8 mouse cellular contexts compared by ENCODE assay signal in the genomic region with DNA sequence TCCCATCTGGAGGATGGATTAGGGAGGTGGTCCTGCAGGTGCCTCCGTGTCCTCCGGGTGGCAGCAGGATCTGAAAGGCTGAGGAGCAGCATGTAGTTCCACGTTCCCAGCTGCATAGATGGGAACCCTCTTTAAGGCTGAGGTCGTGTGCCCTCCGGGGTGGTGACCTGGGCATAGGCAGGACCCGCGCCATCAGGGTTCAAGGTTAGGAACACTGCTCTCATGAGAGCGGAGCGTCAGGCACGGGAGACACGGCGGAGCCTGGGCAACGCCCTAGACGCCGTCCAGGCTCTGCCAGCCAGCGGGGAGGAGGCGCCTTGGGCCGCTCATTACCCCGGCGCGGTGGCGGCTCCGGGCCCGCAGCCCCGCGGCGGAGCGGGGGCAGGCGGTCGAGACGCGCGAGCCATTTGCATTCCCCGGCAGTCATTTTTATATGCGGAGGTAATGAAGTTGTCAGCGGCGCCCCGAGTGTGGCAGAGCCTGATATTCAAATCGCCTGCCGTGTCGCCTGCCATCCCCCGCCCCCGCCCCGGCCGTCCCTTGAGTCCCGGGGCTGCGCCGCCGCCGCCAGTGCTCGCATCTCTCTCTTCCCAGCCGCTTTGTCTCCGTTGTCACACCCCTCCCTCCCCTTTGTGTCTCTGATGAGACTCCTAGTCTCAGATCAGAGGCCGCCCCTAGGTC.
DNase-seq lines count a peak whose midpoint lies in the region; ATAC-seq and TF ChIP-seq lines count a peak whose summit lies in the region.

No protein-coding gene starts in this region.

- TF ChIP-seq EP300 in ES-Bruce4 (IDR thresholded peaks at IDR 0.05; ENCODE audit: insufficient read depth, low read depth, low read length): no peak

- peak overlapping the region; percentile 93 for H3K4me3 ChIP-seq in ES-Bruce4 (ENCODE audit: low read depth, low read length)
- H3K4me3 ChIP-seq in bone marrow macrophage, adult 2 months (ENCODE audit: insufficient read depth, low read length): peak overlapping the region; percentile 62
- peak overlapping the region; percentile 65 for H3K4me3 ChIP-seq in forebrain, embryonic 10.5 days
- peak overlapping the region; percentile 68 for H3K4me3 ChIP-seq in layer of hippocampus, adult 2 months
- H3K4me3 ChIP-seq in neural tube, embryonic 13.5 days: peak overlapping the region; percentile 53

- H3K9me3 ChIP-seq in ES-Bruce4 (replicated peaks; ENCODE audit: control insufficient read depth, insufficient read depth, low read length, poor library complexity, severe bottlenecking): no peaks in the 10 kb centered on the region
- H3K9me3 ChIP-seq in forebrain, embryonic 10.5 days: no peaks in the 10 kb centered on the region
- H3K9me3 ChIP-seq in neural tube, embryonic 13.5 days: no peaks in the 10 kb centered on the region

- H3K9ac ChIP-seq in ES-Bruce4 (ENCODE audit: low read depth, poor library complexity, severe bottlenecking): peak overlapping the region; percentile 20
- H3K9ac ChIP-seq in neural tube, embryonic 13.5 days: peak overlapping the region; percentile 80

- peak overlapping the region; percentile 83 for H3K4me2 ChIP-seq in neural tube, embryonic 13.5 days

- H3K27me3 ChIP-seq in ES-Bruce4 (ENCODE audit: control insufficient read depth, insufficient read depth, low read length, poor library complexity, severe bottlenecking): no peaks in the 10 kb centered on the region
- H3K27me3 ChIP-seq in forebrain, embryonic 10.5 days (ENCODE audit: poor library complexity, severe bottlenecking): peaks cover 48% of the 10 kb centered on the region
- H3K27me3 ChIP-seq in neural tube, embryonic 13.5 days: no peaks in the 10 kb centered on the region

- peak; percentile 61 for DNase-seq in forebrain, embryonic 10.5 days (ENCODE audit: extremely low spot score, low spot score)
- DNase-seq in heart, postnatal 36 days: peak; percentile 39 to 62
- peak; percentile 43 to 44 for DNase-seq in layer of hippocampus, adult 2 months (ENCODE audit: low spot score in 2 of 2)
- DNase-seq in lung, adult 18-20 months: peak; percentile 52 to 63
- peak; percentile 25 to 27 for DNase-seq in thymus, postnatal 36 days

- ATAC-seq in neural tube, embryonic 13.5 days (ENCODE audit: low read depth): peak; percentile 87

- WGBS in forebrain, embryonic 10.5 days: under 1% methylated on average over 53 of the region's 54 CpGs
- WGBS in neural tube, embryonic 13.5 days: under 1% methylated on average over 54 of the region's 54 CpGs

- TF ChIP-seq CTCF in ES-Bruce4 (IDR thresholded peaks at IDR 0.05; ENCODE audit: low read depth, low read length): peak; percentile 56
- no peak for TF ChIP-seq CTCF in bone marrow macrophage, adult 2 months (IDR thresholded peaks at IDR 0.05; ENCODE audit: low read depth, low read length)
- TF ChIP-seq CTCF in layer of hippocampus, adult 2 months (conservative IDR thresholded peaks at IDR 0.05): peak; percentile 83

- intact Hi-C loops in heart, postnatal 36 days (cut with DNase I): loop anchor here (5.0 kb wide), 1 partner anchor 110 kb away; no protein-coding TSS in a partner anchor

- no peak overlapping the region for H3K27ac ChIP-seq in ES-Bruce4 (ENCODE audit: insufficient read depth, low read length)
- no peak overlapping the region for H3K27ac ChIP-seq in bone marrow macrophage, adult 2 months (ENCODE audit: insufficient read depth, low read depth, low read length)
- H3K27ac ChIP-seq in forebrain, embryonic 10.5 days: peak overlapping the region; percentile 84
- H3K27ac ChIP-seq in layer of hippocampus, adult 2 months: peak overlapping the region; percentile 97
- H3K27ac ChIP-seq in neural tube, embryonic 13.5 days (replicated peaks): peak overlapping the region; percentile 94

- no peaks in the 10 kb centered on the region for H3K4me1 ChIP-seq in ES-Bruce4 (ENCODE audit: control insufficient read depth, insufficient read depth, low read length)
- peaks cover 13% of the 10 kb centered on the region for H3K4me1 ChIP-seq in bone marrow macrophage, adult 2 months (ENCODE audit: control insufficient read depth, insufficient read depth, low read length)
- H3K4me1 ChIP-seq in forebrain, embryonic 10.5 days: peaks cover 22% of the 10 kb centered on the region
- H3K4me1 ChIP-seq in neural tube, embryonic 13.5 days (replicated peaks): peaks cover 22% of the 10 kb centered on the region

- no peak for TF ChIP-seq POLR2A in ES-Bruce4 (IDR thresholded peaks at IDR 0.05; ENCODE audit: insufficient read depth, low read length)
- no peak for TF ChIP-seq POLR2A in bone marrow macrophage, adult 2 months (IDR thresholded peaks at IDR 0.05; ENCODE audit: borderline replicate concordance, low read depth, low read length)

- no peaks in the 10 kb centered on the region for H3K36me3 ChIP-seq in ES-Bruce4 (ENCODE audit: control insufficient read depth, insufficient read depth, low read length, poor library complexity, severe bottlenecking)
- H3K36me3 ChIP-seq in forebrain, embryonic 10.5 days (replicated peaks): no peaks in the 10 kb centered on the region
- no peaks in the 10 kb centered on the region for H3K36me3 ChIP-seq in neural tube, embryonic 13.5 days

Comparison
In these comparisons a context has a peak if more than half of its experiments do, and no peak if none do; other contexts are left out.
1. H3K27ac ChIP-seq: peak in forebrain, embryonic 10.5 days (single experiment), layer of hippocampus, adult 2 months (single experiment) and neural tube, embryonic 13.5 days (single experiment); none in ES-Bruce4 (single experiment) and bone marrow macrophage, adult 2 months (single experiment).
2. Peak in every context shown above with its lines, with median percentiles within 50 percentile points of each other: H3K4me3 ChIP-seq and DNase-seq.